Mouse (Mus musculus) embryonic facial prominence, embryonic 10.5 days (tissue): ENCODE measurements around the gene Inha. TPM values are rescaled to one million over a fixed set of nuclear protein-coding genes. Genes with fewer than 3 reads are reported as not detected.

Experiments
- DNase-seq: peaks from one replicate; pipeline ENCODE4 v3.0.0-alpha.2; 2017; ENCODE audit warnings: low spot score
- H3K27ac ChIP-seq: fragments of 300-500 bp; sonication (generic); replicated peaks from 2 replicates; pipeline ENCODE4 v1.5.1; 2016; ENCODE audit warnings: mild to moderate bottlenecking
- H3K27me3 ChIP-seq: fragments of 300-500 bp; sonication (generic); replicated peaks from 2 replicates; pipeline ENCODE4 v1.6.1; 2016; ENCODE audit warnings: low read depth, mild to moderate bottlenecking; ENCODE audit not compliant: poor library complexity, severe bottlenecking
- H3K36me3 ChIP-seq: fragments of 300-500 bp; sonication (generic); replicated peaks from 2 replicates; pipeline ENCODE4 v1.6.1; 2016; ENCODE audit warnings: mild to moderate bottlenecking, moderate library complexity
- H3K4me1 ChIP-seq: fragments of 300-500 bp; sonication (generic); 2 replicates; pipeline ENCODE4 v1.6.1; 2016
- H3K4me3 ChIP-seq: fragments of 300-500 bp; sonication (generic); 2 replicates; pipeline ENCODE4 v1.5.1; 2016; ENCODE audit warnings: mild to moderate bottlenecking, moderate library complexity
- H3K9me3 ChIP-seq: fragments of 300-500 bp; sonication (generic); 2 replicates; pipeline ENCODE4 v1.6.1; 2016; ENCODE audit warnings: mild to moderate bottlenecking
- WGBS: fragments of 180-500 bp; shearing (Covaris S2); methylation state at CpG from one replicate; pipeline ENCODE4 v1.1.7; 2016; 5-methylcytosine and 5-hydroxymethylcytosine counted together
- polyA plus RNA-seq: library from polyadenylated mRNA; unstranded; fragments of >200 nt; fragmentation: Nextera tagmentation; extraction: Ambion mirVana; gene quantifications from 2 replicates; pipeline ENCODE4 v1.2.1, GENCODE M21; 2016

Gene Inha
- polyA plus RNA-seq, 1 experiment from 2014 or later: 3.1 TPM

DNA sequence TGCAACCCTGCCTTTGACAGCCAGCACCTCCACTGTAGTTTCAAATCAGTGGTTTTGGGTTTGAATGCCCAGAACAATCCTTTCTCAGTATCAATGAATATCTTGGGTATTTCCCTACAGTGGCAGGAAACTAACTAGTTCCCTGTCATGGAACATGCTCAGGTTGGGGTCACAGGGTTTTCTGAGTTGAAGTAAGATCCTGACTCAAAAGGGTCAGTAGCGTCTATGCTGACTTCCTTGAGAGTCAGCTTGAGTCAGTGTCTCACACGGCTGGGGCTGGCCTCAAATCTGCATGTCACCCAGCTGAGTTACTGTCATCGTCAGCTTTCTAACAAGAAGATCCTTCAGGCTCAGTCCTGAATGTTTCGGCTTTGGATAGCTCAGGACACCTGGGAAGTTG, 8.0 kb upstream of the Inha start:
- Histone ChIP-seq H3K4me3 (no peak overlapping the region), H3K9me3 (no peaks in the 10 kb centered on the region), H3K27me3 (peaks cover 10% of the 10 kb centered on the region), H3K27ac (no peak overlapping the region), H3K36me3 (peaks cover 85% of the 10 kb centered on the region), H3K4me1 (peaks cover 17% of the 10 kb centered on the region)
- 87% methylated on average over 4 of the region's 4 CpGs for WGBS
- no peak for DNase-seq

DNA sequence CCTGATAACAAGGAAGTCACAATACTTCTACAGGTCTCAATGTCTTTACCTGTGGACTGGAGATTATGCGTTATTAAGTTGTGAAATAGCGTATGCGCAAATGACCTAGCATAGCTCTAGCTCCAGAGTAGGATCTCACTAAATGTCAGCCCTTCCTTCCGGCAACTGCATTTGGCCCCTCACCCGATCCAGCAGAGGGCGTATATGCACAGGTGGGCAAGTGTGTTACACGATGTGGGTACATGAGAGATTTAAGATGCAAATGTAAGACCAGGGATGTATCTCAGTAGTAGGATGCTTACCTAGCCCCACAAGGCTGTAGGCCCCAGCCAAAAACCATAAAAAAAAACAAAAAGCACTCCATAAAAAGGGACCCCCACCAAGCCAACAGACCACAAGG, 7.4 kb upstream of the Inha start:
- peak; percentile 9 for DNase-seq
- H3K36me3 ChIP-seq: peaks cover 86% of the 10 kb centered on the region
- no peaks in the 10 kb centered on the region for H3K9me3 ChIP-seq
- peaks cover 23% of the 10 kb centered on the region for H3K4me1 ChIP-seq
- peaks cover 15% of the 10 kb centered on the region for H3K27me3 ChIP-seq
- H3K4me3 ChIP-seq: no peak overlapping the region
- no peak overlapping the region for H3K27ac ChIP-seq
- WGBS: 78% methylated on average over 7 of the region's 7 CpGs

DNA sequence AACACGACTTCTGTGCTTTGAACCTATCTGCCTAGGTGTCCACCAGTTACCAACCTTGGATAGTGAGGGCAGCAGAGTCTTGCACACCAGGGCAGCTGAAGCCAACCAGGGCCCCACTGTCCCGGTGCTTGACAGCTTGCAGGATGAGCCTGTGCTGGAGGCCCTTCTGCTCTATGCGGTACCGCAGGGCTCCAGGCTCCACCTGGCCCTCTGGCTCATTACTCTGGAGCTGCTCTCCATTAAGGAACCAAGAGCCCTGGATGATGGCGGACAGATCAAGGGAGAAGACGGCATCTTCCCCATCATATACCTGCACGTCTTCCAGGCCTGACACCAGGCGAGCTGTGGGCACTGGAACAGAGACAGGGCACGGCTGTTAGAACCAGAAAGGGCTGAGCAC, 5.0 kb upstream of the Inha start:
- Histone ChIP-seq H3K4me1 (peaks cover 39% of the 10 kb centered on the region), H3K9me3 (no peaks in the 10 kb centered on the region), H3K4me3 (no peak overlapping the region), H3K27me3 (peaks cover 22% of the 10 kb centered on the region), H3K36me3 (peaks cover 71% of the 10 kb centered on the region), H3K27ac (no peak overlapping the region)
- DNase-seq: no peak
- WGBS: 94% methylated on average over 9 of the region's 9 CpGs

DNA sequence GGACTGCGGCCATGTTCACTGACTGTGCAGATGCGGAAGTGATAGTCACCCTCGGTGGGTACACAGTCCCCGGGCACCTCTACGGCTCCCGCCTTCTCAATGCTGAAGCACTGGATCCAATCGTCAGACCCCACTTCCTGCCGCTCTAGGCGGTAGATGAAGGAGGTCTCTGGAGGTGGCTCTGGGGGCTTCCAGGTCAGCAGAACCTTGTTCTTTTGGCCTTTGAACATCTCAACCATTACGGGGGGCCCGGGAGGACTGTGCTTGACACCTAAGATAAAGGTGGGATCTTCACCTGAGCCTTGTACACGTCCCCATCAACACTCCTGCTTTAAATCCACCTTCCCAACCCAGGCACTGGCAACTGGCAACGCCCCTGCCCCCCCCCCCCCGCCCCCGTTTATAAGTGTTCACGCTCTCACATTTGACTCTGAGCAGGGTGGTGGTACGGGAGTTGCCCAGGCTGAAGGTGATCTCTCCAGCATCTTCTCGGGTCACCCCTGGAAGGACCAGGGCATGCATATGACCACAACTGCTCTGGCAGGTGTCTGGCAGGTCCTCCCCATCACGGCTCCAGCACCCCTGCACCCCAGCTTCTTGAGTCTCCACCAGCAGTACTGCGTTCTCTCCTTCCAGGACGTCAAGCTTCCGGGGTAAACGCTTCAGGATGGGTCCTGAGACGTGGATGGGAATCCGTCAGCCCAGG, 3.8 kb upstream of the Inha start:
- no peak overlapping the region for H3K27ac ChIP-seq
- 0 out of 2 replicates have a peak overlapping the region, but pooled peaks have one; percentile 94 for H3K4me3 ChIP-seq
- H3K27me3 ChIP-seq: peaks cover 33% of the 10 kb centered on the region
- WGBS: 86% methylated on average over 25 of the region's 25 CpGs
- H3K4me1 ChIP-seq: peaks cover 51% of the 10 kb centered on the region
- DNase-seq: no peak
- H3K9me3 ChIP-seq: no peaks in the 10 kb centered on the region
- H3K36me3 ChIP-seq: peaks cover 59% of the 10 kb centered on the region

DNA sequence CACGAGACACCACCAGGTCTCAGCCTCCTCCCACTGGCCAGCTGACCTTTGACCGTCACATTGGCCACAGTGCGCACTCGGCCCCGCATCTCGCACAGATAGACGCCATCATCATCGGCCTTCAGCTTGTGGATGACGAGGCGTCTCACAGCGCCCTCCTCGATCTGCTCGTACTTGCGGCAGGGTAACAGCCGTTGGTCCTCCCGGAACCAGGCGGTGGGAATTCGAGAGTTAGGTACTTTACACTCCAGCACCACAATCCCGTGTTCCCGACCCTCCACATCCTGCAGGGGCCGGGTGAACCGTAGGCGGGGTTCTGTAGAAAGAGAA, 3.3 kb upstream of the Inha start:
- H3K27me3 ChIP-seq: peaks cover 35% of the 10 kb centered on the region
- peaks cover 54% of the 10 kb centered on the region for H3K36me3 ChIP-seq
- H3K4me3 ChIP-seq: peak overlapping the region; percentile 94
- H3K27ac ChIP-seq: no peak overlapping the region
- no peak for DNase-seq
- 68% methylated on average over 23 of the region's 23 CpGs for WGBS
- no peaks in the 10 kb centered on the region for H3K9me3 ChIP-seq
- H3K4me1 ChIP-seq: peaks cover 53% of the 10 kb centered on the region

DNA sequence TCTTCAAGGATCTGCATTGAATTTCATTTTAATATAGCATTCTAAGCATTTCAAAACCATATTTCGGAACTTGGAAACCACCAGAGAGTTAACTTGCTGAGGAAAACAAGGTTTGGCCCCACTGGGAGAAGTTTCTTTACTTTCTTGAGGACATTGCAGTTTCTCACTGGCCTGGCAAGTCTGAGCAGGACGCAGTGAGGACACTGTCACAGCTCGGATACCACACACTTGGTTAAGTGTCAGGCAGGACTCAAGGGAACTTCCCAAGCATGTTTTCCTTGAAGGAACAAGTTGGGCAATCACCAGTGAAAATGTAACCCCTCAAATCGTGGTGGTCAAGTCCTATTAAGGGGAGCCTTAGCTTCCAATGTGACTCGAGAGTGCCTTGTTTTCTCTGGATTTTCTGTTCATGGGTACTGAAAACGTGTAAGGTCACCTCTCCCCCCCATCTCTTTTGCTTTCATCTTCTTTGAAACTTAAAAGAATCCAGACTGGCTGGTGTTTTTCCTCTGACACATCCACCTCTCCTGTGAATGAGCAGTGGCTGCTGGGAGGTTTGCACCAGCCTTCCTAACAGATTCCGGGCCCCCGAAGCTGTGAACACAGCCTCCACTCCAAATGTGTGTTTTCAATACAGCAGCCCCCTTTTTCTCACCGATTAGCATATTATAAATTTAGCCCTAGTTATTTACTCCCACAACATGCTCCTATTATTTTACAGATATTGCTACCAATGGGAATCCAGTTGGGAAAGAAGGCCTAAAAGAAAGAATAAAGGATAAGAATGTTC, 2.4 kb upstream of the Inha start:
- H3K27ac ChIP-seq: peak overlapping the region; percentile 97; the same call in 1 of the 2 replicates
- DNase-seq: no peak
- peaks cover 42% of the 10 kb centered on the region for H3K27me3 ChIP-seq
- H3K9me3 ChIP-seq: no peaks in the 10 kb centered on the region
- peaks cover 45% of the 10 kb centered on the region for H3K36me3 ChIP-seq
- H3K4me3 ChIP-seq: peak overlapping the region; percentile 94
- peaks cover 56% of the 10 kb centered on the region for H3K4me1 ChIP-seq
- WGBS: 65% methylated on average over 9 of the region's 9 CpGs

DNA sequence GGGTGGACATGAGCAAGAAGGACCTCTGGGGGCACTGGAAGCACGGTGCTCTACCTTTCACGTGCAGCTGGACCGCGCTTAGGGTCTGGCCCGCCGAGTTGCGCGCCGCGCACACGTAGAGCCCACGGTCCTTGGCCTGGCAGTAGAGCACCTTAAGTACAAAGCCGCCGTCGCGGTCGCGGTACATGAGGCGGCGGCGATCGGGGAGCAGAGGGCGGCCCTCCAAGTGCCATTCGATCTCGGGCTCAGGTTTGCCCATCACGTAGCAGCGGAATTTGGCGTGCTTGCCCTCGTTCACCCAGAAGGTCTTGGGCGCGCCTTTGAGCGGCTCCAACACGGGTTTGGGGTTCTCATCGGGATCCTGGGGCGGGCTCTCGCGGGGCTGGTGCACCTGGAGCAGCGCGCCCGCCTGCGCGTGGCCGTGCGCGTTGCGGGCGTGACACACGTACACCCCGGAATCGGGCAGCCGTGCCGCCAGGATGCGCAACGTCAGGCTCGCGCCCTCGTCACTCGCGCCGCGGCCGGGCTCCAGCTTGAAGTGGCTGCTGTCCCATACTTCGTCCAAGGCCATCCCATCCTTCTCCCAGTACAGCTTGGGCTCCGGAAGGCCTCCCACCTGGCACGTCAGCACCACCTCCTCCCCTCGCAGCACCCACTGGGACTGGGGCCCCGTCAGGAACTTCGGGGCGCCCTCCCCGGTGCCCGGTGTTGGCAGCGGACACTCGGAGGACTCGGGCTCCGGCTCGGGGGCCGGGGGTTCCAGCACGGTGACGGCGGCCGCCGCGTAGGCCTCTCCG, 1.5 kb upstream of the Inha start:
- under 1% methylated on average over 84 of the region's 84 CpGs for WGBS
- peaks cover 50% of the 10 kb centered on the region for H3K27me3 ChIP-seq
- DNase-seq: peak; percentile 78
- peaks cover 62% of the 10 kb centered on the region for H3K4me1 ChIP-seq
- peak overlapping the region; percentile 97 for H3K27ac ChIP-seq
- H3K9me3 ChIP-seq: no peaks in the 10 kb centered on the region
- peak overlapping the region; percentile 94 for H3K4me3 ChIP-seq
- peaks cover 36% of the 10 kb centered on the region for H3K36me3 ChIP-seq

DNA sequence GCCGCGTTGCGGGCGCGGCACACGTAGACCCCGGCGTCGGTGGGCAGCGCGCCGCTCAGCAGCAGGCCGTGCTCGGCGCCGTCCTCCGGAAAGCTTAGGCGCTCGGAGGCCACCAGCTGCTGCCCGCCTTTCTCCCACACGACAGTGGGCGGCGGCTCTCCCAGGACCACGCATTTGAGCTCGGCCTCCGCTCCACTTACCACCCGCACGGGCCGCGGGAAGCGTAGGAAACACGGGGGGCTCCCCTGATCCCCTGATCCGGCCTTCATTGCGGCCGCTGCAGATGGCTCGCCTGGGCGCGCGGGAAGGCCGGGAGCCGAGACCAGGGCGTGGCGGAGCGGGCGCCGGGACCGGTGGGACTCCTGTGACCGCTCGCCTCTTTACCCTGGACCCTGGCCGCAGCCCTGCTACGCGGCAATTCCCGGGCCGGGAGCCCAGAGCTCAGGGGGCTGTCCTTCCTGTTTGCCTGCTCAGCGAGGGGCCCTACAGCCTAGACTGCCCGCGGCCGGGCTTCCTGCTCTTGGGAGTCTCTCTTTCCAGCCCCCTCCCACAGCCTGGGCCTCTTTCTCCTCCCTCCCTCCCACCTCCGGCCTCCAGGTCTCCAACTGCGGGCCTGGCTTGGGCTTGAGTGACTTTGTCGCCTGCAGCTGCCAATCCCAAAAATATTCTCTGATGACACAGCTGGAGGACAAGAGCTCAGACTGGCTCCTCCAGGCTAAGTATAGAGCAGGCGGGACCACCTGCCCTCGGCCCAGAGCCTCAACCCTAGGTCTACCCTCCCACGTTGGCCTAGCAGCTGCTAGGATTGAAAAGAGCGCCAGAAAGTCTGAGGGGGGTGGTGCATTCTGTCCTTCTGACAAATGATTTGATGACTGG, 683 bp upstream of the Inha start, which contains the start of gene Obsl1:
Gene Obsl1 (minus strand): TSS at position 497 of the 876 bp plus-strand sequence.
- peak within 1 kb of the TSS; percentile 94 for H3K4me3 ChIP-seq
- H3K36me3 ChIP-seq: peaks cover 28% of the 10 kb centered on the region
- H3K9me3 ChIP-seq: no peaks in the 10 kb centered on the region
- WGBS: under 1% methylated on average over 65 of the region's 65 CpGs
- H3K4me1 ChIP-seq: peaks cover 69% of the 10 kb centered on the region
- peak within 1 kb of the TSS; percentile 97 for H3K27ac ChIP-seq
- peaks cover 50% of the 10 kb centered on the region for H3K27me3 ChIP-seq
- DNase-seq: peak; percentile 92

DNA sequence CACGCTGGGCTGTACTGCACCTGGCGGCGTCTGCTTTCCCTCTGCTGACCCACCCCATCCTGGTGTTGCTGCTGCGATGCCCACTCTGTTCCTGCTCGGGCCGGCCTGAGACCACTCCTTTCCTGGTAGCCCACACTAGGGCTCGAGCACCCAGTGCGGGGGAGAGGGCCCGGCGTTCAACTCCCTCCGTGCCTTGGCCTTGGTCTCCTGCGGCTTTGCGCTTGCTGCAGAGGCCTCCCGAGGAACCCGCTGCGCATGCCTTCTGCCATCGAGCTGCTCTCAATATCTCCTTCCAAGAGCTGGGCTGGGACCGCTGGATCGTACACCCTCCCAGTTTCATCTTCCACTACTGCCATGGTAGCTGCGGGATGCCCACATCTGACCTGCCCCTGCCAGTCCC, 2.7 kb downstream of the Inha start:
- WGBS: 56% methylated on average over 20 of the region's 20 CpGs
- H3K27ac ChIP-seq: no peak overlapping the region
- peak; percentile 8 for DNase-seq
- H3K4me1 ChIP-seq: peaks cover 61% of the 10 kb centered on the region
- H3K36me3 ChIP-seq: no peaks in the 10 kb centered on the region
- no peak overlapping the region for H3K4me3 ChIP-seq
- H3K9me3 ChIP-seq: no peaks in the 10 kb centered on the region
- peaks cover 34% of the 10 kb centered on the region for H3K27me3 ChIP-seq

DNA sequence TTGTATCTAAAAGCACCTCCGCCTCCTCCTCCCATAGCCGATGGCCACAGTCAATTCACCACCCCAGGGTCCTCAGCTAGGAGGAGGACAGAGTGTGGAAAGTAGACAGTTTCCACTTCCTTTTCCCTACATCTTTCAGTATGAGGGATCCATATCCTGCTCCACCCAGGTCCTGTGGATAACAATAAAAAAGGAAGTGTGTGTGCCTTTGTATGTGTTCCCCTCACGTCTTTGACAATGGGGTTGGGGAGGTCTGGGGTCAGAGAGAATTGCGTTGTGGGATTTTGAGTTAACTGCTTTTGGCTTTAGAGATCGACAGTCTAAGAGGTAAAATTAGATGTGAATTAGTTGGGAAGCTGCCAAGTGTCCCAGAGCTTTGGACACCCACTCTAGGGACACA, 3.3 kb downstream of the Inha start:
- peaks cover 33% of the 10 kb centered on the region for H3K27me3 ChIP-seq
- H3K4me1 ChIP-seq: peaks cover 55% of the 10 kb centered on the region
- H3K36me3 ChIP-seq: no peaks in the 10 kb centered on the region
- WGBS: 79% methylated on average over 5 of the region's 5 CpGs
- H3K27ac ChIP-seq: no peak overlapping the region
- no peaks in the 10 kb centered on the region for H3K9me3 ChIP-seq
- DNase-seq: no peak
- no peak overlapping the region for H3K4me3 ChIP-seq

DNA sequence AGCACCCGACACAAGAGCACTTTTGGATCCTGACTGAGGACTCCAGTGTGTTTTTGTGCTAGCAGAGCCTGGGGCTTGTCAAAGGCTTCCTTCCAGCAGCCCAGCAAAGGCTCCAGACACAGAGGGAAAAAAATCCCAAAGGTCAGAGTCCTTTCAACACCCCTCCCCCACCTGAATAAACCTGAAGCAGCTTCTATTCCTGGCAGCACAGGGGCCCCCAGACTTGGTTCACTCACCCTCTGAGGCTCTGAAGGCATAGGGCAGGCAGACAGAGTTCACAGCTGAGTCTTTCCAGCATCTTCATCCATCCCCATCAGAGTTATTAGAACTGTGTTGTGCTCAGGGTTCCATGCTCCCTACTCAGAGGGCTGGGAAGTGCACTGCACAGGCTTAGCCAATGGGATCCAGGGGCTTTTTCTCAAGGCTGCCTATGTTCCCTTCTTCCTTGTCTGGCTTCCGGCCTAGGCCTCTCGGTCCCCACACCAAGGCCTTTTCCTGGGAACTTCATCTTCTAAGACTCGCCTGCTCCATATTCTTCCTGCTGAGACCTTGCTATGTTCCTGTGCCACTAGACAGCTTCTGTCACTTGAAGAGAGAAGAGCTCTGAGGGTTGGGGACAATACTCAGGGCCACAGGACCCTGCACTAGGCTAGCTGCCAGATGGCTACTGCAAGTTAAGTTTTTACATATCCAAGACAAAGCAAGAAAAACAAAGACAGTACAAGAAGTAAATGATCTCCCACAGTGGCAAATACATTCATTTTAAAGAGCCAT, 4.7 kb downstream of the Inha start:
- H3K4me1 ChIP-seq: peaks cover 42% of the 10 kb centered on the region
- H3K36me3 ChIP-seq: no peaks in the 10 kb centered on the region
- H3K4me3 ChIP-seq: 0 out of 2 replicates have a peak overlapping the region, but pooled peaks have one; percentile 3
- peak overlapping the region; percentile 80 for H3K27ac ChIP-seq
- WGBS: 47% methylated on average over 4 of the region's 4 CpGs
- peaks cover 30% of the 10 kb centered on the region for H3K27me3 ChIP-seq
- no peaks in the 10 kb centered on the region for H3K9me3 ChIP-seq
- peak; percentile 41 for DNase-seq
